In genomic region chr9:46058065-46058464, GRCm38 (mm10) we compare ENCODE assay signal across 13 mouse cellular contexts.
"Had no signal": no experiment of that assay in that cellular context is flagged by ENCODE, and none has a peak within 500 bp of the region (broad histone marks: within the 10 kb centered on the region; RNA-seq: fewer than 3 reads in every experiment).

No protein-coding gene starts in this region.

- H3K4me2 ChIP-seq: limb, embryonic 13.5 days; midbrain, embryonic 11.5 days; midbrain, embryonic 15.5 days had no signal

- H3K36me3 ChIP-seq: limb, embryonic 13.5 days; midbrain, embryonic 15.5 days had no signal

- ATAC-seq: intestine, embryonic 16.5 days; midbrain, embryonic 15.5 days had no signal

- H3K4me1 ChIP-seq: midbrain, embryonic 15.5 days had no signal

- H3K27ac ChIP-seq: limb, embryonic 13.5 days; liver, embryonic 14.5 days; midbrain, embryonic 15.5 days had no signal

- H3K27me3 ChIP-seq: limb, embryonic 13.5 days; megakaryocyte, embryonic 14.5 days; midbrain, embryonic 15.5 days had no signal

- H3K9ac ChIP-seq: limb, embryonic 13.5 days; liver, embryonic 14.5 days; midbrain, embryonic 15.5 days had no signal

- DNase-seq: kidney, adult 8-10 months; kidney, postnatal 25 days; layer of hippocampus, adult 9-11 months; left cerebral cortex, postnatal 4 days; lung, adult 18-20 months; lung, postnatal 36 days; thymus, postnatal 14 days had no signal

- H3K9me3 ChIP-seq: limb, embryonic 13.5 days; megakaryocyte, embryonic 14.5 days; midbrain, embryonic 15.5 days had no signal

- H3K4me3 ChIP-seq: limb, embryonic 13.5 days; megakaryocyte, embryonic 14.5 days; midbrain, embryonic 15.5 days had no signal
